Mouse (Mus musculus): ENCODE results near the gene Gm19935.

Gm19935 gene

DNA sequence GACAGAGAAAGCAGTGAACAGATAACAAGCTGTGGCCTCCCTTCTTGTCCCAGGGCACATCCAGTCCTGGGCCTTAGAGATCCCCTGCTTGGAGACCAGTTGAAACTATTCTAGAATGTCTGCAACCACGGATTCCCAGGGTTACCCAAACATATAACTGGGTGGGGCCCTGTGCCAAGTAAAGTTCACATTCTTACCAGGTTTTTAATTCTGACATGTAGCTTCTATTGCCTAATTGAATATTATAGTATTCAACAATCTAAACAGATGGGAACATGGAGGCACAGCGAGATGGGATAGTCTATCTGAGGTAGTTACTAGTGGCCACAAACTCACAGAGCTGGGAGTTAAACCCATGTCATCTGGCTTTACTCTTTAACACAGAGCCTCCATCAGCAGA is at the start of gene Gm19935:
Gene Gm19935, minus strand, starts transcription at position 101 of the 400 bp plus-strand sequence.
- DNase-seq (ENCODE audit: low read depth in 2 of 2, low spot score in 2 of 2), result no peak

DNA sequence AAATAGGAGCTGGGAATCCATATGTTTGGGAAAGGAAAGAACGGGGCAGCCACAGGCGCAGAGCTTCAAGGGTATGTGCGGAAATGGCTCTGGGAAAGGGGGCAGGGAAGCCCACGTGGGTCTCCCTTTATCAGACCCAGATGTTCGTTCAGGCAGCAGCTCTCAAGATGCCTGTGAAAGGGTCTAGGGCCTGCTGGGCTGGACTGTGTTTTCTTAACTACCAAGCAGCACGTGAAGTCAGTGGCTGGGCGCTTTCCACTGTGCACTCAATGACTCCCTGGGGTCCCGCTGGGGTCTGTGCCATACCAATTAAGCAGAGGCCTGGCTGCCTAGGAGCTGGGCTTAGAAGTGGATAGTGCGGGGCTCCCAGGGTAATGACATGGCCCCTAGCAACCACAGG is 44.8 kb upstream of the Gm19935 start:
- no peak for DNase-seq (ENCODE audit: low read depth in 2 of 2, low spot score in 2 of 2)

DNA sequence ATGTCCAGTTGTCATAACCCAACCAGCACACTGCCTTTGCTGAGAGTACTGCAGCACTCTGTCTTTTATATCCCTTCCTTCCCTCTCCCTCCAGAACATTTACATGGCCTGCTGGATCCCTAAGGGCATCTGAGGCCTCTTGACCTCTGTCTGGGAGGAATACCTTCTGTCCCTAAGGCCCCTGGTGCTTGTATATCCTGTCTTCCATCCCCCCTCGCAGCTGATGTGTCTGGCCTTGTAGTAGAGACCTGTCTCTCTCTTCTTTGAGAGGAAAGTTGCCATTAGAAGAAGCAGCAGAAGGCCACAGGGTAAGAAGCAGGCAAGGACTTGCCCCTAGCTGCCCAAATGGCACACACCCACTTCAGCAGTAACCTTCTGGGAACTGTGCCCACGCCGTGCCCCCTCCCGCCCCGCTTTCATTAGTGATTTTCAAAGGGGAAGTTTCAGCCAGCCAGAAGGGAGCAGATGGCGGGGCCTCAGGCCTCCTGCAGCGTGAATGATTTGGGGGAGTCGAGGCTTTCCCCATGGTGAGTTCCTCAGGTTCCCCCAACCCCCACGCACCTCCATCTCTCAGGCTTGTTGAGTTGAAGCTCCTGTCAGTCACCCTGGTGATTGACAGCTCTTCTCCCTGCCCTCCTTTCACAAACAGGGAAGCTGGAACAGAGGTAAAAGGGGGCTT is 44.2 kb upstream of the Gm19935 start:
- DNase-seq (ENCODE audit: low read depth in 2 of 2, low spot score in 2 of 2), result no peak

DNA sequence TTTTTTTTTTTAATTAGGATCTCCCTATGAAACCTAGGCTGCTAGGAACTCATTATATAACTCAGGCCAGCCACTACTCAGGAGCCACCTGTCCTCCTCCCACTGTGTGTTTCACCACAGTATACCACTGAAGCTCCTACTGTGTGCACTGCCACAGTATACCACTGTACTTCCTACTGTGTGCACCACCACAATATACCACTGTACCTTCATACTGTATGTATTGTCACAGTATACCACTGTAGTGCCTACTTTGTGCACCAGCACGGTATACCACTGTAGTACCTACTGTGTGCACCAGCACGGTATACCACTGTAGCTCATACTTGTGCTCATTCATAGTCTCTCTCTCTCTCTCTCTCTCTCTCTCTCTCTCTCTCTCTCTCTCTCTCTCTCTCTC is 40.9 kb upstream of the Gm19935 start:
- no peak for DNase-seq (ENCODE audit: low read depth in 2 of 2, low spot score in 2 of 2)

DNA sequence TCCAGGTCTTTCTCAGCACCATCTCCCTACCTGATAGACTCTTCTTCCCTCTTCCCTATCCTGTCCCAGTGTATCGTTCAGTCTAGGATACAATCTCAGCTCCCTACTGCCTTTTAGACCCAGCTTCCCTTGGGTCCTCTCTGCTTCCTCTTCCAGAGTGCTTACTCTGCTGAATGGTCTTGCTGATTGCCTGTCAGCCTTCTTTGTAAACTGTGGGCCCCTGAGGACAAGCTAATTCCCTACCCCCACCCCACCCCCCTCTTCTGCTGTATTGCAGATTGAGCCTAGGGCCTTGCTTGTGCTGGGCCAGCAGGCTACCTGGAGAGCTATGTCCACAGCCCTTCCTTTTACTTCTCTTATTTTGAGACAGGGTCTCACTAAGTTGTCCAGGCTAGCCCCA is 39.8 kb upstream of the Gm19935 start:
- no peak for DNase-seq (ENCODE audit: low read depth in 2 of 2, low spot score in 2 of 2)

DNA sequence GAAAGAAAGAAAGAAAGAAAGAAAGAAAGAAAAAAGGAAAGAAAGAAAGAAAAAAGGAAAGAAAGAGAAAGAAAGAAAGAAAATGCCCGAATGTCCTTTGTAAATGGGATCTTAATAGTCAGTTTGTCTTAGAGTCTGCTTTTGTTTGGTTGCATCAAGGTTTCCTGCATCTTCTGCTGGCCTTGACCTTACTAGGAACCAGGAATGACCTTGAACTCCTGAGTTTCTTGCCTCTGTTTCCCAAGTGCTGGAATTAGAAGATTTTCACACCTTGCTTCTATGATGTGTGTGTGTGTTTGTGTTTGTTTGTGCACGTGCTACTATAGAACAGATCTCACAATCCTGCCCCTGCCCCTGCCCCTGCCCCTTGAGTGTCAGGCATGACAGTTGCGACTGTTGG is 39.0 kb upstream of the Gm19935 start:
- DNase-seq (ENCODE audit: low read depth in 2 of 2, low spot score in 2 of 2), result no peak

DNA sequence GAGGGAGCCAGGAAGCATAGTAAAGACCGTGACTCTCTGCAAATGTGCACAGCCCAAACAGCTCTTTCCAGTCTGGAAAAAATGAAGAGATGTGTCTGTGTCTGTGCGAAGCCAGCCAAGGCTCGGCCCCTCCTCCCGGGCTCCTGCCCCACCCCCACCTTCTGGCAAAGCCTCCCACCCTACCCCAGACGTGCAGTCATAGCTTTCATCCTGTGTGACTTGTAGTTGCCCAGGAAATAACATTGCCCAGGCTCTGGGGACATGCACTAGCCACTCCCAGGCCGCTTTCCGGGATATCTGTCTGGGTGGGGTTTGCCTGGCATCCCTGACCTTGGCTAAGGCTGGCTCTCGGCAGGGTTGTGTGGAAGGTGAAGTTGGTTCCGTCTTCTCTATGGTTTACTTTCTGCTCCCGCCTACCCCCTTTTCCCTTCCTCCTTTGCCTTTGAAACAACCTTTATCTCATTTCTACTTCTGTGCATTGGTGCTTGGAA is 37.5 kb upstream of the Gm19935 start:
- no peak for DNase-seq (ENCODE audit: low read depth in 2 of 2, low spot score in 2 of 2)

DNA sequence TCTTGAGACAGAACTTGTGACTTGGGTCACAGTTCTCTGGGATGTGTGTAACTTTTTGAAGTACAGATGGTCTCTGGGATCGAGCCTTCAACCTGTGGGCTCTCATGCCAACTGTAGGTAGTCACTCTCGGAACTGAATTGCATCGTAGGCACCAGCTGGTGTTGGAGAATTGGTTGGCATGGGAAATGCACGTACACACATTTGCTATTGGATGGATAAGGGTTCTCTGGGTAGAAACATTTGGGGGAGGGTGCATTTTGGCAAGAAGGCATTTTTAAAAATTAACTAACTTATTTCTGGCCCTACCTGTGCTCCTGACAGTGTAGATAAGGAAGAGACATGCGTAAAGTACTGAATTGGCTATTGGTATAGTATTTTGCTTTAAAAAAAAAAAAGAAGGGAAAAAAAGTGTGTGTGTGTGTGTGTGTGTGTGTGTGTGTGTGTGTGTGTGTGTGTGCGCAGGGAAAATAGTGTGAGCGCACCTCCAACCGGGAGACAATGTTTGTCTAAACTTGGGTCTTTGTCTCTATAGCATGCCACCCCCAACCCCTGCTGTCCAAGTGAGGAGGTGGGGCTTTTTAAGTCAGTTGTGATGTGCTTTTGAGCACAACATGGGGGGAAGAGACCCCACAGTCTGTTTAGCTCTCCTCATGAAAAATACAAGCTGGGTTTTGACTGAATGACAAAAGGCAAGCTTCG is 36.9 kb upstream of the Gm19935 start:
- no peak for DNase-seq (ENCODE audit: low read depth in 2 of 2, low spot score in 2 of 2)

DNA sequence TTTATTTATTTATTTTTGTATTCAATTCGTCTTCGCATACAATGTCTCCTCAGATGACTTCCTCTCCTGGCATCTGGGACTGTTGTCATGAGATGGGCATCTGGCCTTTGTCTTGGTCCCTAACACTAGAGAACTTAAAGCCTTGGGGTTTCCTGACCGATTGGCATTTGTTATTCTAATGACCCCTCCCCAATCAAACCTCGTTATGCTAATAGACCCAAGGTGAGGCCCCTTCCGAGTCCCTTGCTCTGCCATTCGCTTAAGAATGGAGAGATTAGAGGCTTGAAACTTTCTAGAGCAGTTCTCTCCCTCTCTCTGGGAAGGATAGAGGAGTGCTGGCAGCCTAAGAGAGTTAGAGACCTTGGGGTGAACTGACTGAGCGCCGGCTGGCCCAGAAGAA is 34.4 kb upstream of the Gm19935 start:
- DNase-seq (ENCODE audit: low read depth in 2 of 2, low spot score in 2 of 2), result no peak

DNA sequence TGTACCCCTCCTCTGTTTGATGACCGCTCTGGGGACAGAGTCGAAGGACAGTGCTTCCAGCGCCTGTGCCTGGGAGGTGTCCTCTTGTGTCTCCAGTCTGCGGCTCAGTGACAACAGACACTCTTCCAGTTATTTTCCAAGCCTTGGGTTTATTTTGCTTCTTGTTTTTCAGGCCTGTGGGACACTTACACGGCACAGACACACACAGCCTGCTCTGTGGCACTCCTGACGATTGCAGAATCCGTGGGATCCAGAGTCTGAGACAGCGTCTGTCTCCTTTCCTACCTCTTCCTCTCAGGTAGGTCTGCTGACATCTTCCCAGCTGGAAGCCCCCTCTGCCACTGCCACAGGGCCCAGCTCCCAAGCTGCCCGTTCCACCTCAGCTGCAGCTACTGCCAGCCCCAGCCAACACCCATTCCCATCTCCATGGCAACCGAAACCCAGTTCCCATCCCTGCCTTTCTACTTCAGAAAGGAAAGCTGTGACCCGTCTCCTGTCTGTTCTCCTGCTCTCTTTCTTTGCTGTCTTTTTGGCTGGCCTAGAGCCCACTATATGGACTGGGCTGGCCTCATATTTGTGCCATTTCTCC is 32.4 kb upstream of the Gm19935 start:
- no peak for DNase-seq (ENCODE audit: low read depth in 2 of 2, low spot score in 2 of 2)

DNA sequence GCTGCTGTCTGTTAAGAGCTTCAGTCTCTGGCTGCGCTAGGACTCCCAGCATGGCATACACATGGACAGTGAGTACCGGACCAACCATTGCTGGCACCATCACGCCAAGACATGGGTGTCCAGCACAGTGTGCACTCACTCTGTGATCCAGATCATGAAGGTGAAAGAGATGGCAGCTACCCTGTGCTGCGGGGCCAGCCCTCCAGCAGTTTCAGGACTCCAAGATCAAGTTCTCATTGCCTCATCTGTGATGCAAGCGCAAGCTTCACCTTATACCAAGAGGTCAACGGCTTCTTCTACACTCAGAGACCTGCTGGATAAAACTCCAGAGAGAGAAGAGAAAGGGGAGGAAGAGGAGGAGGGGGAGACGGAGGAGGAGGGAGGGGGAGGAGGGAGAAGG is 30.8 kb upstream of the Gm19935 start:
- no peak for DNase-seq (ENCODE audit: low read depth in 2 of 2, low spot score in 2 of 2)

DNA sequence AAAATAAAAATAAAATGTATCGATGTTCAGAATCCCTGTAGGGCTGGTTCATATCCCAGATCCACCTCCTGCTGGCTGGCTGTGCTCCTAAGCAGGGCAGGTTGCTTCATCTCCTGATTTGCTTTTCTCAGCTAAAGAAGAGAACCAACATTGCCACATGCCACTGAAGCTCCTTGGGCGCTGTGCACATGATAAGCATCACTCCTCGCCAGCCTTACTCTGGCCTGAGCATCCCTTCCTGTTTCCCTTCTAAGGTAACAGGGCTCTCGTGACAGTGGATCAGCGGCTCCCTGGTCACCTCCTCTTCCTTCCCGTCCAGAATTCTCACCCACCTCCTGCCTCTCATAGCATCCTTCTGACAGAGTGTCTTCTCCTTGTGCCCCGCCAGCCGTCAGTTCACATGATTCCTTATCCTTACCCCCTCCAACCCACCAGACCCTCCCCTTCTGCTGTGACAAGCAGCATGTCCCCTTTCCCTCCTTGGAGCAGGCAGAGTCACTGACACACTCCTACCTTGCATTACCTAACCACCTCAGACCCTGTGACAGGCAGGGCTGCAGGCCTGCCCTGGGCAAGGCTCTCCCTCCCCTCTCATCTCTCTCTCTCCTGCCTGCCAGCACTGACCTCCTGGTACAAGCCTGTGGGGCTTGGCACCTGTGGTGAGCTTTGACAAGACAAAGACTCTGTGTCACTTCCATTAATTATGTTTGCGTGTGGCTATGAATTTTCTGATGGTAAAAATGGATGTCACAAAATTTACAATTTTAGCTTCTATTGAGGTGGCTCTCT is 27.2 kb upstream of the Gm19935 start:
- DNase-seq (ENCODE audit: low read depth in 2 of 2, low spot score in 2 of 2), result no peak

DNA sequence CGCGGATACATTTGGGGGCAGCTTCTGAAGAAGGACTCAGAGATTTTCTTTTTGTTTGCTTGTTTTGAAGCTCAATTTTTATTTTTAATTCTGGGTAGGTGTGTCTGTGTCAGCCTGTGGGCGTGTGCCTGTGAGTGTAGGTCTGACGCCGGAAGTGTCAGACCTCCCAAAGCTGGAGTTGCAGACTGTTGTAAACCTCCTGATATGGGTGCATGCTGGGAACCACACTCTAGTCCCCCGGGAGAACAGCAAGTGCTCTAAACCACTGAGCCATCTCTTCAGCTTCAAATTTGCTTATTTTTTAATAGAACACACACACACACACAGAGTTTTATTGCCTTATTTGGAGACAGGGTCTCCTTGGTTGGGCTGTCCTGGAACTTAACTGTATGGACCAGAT is 25.9 kb upstream of the Gm19935 start:
- DNase-seq (ENCODE audit: low read depth in 2 of 2, low spot score in 2 of 2), result no peak

DNA sequence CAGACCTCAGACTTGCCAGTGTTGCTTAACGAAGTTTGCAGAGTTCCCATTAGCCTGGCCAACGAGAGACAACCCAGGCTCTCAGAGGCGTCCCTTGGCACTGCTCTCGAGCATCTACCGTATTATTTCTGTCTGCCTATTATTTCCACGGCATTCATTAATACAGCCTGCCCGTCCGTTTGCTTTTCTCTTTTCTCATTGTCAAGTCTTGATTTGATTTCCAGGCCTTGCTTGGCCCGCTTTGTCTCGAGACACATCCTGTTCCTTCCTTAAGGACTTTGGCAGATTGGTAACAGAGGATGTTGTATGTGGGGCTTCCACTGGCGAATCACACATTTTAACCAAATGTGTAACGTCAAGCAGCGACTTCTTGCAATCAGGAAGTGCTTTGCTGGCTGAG is 24.1 kb upstream of the Gm19935 start:
- no peak for DNase-seq (ENCODE audit: low read depth in 2 of 2, low spot score in 2 of 2)

DNA sequence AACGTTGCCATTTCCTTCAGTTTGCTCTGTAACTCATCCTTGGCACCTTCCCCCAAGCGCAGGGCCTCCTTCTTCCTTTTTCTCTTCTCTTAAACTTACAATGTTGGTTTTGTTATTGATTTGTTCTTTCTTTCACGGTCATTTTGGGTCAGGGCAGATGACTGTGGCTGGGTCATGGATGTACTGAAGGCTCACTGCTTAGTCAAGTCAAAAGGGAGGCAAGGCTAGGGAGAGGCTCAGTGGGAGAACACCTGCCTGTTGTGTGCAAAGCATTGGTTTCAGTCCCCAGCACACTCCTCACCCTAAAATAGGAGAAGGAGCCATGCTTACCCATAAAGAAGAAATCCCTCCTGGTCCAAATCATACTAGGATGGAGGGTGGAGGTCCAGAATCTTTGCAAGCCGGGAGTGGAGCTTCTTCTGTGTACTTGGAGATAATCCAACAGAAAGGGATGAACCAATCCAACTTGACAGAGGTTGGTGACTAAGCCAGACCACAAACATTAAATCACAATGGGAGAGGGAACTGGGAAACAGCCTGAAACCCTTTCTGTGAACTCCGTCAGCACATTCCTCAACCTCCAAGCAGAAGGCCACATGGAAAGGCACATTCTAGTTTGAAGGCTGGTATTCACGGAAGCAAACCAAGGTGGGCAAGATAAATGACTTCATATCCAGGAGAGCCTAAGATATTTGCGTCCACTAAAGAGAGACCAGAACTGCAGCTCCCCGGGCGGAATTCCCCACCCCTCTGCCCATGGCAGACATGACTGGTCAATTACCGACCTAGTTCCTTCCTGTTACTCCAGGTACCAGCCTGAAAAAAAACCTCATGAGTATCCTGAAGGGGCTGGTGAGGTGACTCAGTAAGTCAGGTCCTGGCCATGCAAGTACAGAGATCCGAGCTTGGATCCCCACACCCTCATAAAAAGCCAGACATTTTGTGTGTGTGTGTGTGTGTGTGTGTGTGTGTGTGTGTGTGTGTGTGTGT is 22.8 kb upstream of the Gm19935 start:
- no peak for DNase-seq (ENCODE audit: low read depth in 2 of 2, low spot score in 2 of 2)

DNA sequence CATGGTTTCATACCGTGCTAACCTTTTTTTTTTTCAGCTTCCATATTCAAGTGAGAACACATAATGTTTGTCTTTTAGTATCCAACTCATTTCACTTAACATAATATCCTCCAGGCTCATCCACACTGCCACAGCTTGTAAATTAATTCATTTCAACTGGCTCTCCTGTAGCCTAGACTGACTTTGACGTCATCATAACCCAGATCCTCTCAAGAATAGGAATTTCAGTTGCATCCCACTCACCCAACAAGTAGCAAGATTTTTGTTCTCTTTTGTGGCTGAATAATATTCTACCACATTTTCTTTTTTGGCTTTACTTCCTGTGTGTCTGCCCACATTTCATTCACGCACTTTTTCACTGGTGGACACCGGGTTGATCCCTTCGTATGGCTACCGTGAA is 20.2 kb upstream of the Gm19935 start:
- DNase-seq (ENCODE audit: low read depth in 2 of 2, low spot score in 2 of 2), result no peak

DNA sequence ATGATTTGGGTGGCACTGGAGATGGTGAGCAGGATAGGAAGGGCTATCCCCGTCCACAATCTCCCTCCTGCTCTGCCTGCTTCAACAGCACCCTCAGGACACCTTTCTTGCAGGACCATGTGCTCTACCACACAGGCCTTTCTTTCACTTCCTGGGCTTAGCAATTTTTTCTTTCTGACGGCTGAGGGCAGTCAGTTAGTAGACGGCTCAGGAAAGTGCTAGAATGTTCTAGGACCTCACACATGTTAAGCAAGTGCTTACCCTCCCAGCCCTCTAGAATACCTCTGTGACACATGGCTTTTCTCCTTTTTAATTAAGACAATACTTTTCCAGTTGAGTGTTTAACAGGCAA is 17.1 kb upstream of the Gm19935 start:
- no peak for DNase-seq (ENCODE audit: low read depth in 2 of 2, low spot score in 2 of 2)

DNA sequence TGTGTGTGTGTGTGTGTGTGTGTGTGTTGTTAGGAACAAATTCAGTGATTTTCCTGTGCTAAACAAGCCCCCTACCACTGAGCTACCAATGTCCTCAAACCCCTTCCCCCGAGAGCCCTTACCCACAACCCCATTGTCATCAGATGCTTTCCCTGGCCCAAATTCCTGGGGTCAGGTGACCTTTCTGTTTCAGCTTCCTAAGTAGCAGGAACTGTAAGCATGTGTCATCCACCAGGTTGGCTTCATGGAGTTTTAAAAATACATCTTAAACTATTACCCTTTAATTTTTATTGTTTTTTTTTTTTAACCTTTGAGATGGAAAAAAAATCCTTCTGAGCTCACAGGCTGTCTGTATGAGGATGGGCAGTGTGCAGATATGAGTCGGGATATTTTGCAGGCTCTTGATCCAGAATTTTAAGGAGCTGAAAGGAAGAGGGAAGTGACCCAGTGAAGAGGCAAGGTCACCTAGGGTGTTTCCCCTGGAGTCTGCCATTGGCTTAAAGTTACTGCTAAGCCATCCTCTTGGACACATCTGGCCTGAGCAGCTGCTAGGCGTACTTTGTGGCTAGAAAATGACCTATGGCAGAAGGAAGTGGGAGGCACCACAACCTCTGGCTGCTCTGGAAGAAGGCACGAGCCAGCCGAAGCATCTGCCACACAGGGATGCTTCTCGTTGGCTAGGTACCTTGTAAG is 16.6 kb upstream of the Gm19935 start:
- DNase-seq (ENCODE audit: low read depth in 2 of 2, low spot score in 2 of 2), result no peak

DNA sequence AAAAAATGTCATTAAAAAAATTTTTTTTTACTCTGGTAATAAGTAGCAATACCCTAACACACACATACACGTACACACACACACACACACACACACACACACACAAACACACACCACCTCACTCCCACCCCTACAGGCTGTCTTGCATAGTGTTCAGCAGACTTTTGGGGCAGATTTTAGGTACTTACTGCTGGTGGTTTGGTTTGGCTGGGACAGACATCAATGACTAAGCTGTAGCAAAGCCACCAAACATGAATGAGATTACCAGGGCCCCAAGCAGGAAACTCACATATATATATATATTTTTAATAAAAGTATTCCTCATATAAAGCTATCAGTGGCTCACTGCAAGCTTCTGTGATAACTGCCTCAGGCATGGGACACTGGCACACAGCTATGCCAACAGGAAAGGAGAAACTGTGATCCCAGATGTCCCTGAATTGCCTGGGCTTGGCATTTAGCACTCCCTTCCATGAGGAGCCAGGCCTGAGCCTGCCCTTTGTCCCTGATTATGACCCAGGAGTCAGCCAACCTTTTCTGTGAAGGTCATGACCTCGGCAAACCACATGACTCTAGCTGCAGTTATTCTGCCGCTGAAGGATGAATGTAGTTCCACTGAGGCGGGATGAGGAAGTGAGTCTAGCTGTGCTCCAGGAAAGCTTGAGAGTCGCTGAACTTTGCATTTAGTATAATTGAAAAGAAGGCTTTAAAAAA is 15.5 kb upstream of the Gm19935 start:
- DNase-seq (ENCODE audit: low read depth in 2 of 2, low spot score in 2 of 2), result no peak
